Mouse (Mus musculus): ENCODE data around the gene Rab33b.
A peak's percentile ranks its signal among the peaks of the same experiment; 100 is the strongest.
"Not testable (repeated sequence)": the region's sequence is repeated elsewhere in the genome, so short reads cannot be mapped to it uniquely, and the experiment has no call there.

The Rab33b gene

GRCm38 (mm10) chr3:51483741-51484359, at the start of gene Rab33b:
Rab33b (plus strand) TSS chr3:51483920.
- DNase-seq, result peak; percentile 96 to 98

DNA sequence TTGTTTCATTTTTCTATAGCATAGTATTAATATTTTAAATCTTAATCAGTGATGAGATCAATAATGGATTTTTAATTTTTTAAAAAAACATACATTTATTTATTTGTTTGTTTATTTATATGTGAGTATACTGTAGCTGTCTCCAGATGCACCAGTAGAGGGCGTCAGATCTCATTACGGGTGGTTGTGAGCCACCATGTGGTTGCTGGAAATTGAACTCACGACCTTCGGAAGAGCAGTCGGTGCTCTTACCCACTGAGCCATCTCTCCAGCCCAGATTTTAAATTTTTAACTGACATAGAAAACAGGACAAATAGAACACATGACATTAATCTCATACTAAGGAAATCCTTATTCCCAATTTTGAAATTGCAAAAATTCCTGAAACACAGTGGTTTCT, 49.4 kb upstream of the Rab33b start:
- not testable (repeated sequence) for DNase-seq

- DNase-seq, result no peak
Measured at GRCm38 (mm10) chr3:51434871-51435595, 48.7 kb upstream of the Rab33b start.

DNA sequence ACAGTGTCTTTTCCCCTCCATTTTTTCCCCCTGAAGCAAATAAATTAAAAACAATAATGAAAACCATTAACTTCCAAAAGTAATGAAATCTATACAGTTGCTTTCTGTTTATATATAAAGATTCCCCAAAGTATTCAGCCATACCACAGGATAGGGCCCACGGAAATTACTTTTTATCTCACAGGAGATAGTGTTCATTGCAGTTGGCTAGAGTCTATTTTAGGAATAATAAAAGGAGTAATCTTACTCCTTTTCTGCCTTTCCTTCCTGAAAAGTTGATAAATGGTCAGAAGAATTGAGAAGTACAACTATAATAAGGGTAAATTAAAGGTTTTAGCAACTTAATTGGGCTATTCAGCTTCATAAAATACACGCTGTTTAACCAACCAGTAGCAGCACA, 15.2 kb upstream of the Rab33b start:
- no peak for DNase-seq

DNA sequence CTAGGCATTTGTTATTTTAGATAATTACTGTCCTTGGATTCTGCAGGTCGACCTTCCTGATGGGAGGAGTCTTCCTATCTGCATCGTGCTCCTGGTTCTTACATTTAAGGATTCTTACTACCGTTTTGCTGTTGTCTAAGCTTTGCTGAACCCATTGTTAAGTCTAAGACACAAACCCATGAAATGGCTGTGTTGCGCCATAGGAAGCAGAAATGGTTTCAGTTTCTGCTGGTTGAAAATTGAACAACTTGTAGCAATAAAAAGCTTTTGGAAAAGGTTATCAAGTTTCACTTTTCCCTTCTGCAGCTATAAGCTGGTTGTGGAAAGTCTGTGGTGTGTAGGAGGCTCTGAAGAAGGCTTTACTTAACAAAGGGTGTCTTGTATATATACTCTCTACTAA, 8.0 kb upstream of the Rab33b start:
- no peak for DNase-seq

DNA sequence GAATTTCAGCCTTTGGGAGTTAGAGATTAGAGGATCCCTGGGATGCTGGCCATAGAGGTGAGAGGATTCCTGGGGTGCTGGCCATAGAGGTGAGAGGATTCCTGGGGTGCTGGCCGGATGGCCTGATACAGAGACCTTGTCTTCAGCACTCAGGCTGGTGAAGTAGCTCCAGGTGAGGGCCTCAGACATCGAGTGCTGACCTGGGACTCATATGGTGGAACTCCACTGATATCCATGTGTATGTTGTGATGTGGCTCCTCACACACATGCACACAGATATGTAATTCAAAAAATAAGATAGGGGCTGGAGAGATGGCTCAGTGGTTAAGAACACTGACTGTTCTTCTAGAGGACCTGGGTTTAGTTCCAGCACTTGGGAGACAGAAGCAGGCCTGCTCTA, 3.8 kb upstream of the Rab33b start:
- no peak for DNase-seq

DNA sequence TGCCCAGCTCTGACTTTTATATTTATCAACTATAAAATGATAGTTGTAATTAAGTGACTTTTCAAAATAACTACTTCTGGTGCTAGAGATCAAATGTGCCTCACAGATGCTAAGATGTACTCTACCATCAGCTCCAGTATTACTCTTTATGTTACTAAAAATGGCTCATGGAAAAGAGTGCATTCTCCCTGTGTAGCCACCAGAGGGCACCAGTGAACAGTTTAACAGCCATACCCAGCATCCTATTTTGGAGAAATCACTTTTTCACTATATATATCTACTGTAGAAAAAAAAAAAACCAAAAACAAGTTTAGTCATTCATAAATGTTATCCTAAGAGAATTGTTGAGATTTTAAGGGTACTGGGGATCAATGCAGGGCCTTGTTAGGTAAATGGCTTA, 2.7 kb upstream of the Rab33b start:
- peak; percentile 30 to 45 for DNase-seq

- no peak for DNase-seq
Measured at GRCm38 (mm10) chr3:51481881-51482280, 1.8 kb upstream of the Rab33b start.

DNA sequence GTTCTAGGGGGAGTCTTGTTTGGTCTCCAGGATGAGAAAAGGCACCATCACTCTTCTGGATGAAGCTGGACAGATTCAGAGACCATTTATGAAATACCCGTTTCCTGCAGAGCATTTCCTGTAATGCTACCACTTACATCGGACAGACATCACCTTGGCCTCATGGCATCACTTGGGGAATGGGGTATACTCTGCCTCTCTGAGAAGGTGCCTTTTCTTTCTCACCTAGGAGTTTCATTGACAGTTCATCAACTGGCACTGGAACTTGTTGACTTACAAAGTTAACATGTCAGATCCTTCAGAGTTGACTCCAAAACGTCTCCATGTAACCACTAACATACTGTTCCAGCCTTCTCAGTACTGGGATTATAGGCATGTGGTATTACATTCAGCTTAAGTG, 939 bp upstream of the Rab33b start:
- DNase-seq, result no peak

GRCm38 (mm10) chr3:51484370-51484769, 650 bp downstream of the Rab33b start:
- DNase-seq, result no peak

DNA sequence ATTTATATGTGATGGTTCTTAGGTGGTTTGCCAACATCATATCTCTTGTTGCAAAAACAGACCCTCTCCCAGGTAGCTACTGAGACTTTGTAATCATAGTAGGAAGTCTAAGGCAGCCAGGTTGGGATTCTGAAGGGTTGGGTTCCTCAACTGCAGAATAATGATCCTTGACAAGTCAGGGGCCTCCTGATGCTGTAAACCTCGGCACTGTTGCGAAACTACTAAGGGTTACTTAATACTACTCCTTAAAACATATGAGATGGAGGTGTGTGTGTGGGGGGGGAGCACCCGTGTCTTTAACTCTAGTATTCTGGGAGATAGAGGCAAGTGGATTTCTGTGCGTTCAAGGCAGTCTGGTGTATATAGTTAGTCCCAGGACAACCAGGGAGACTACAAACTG, 1.6 kb downstream of the Rab33b start:
- peak; percentile 15 to 40 for DNase-seq

GRCm38 (mm10) chr3:51486491-51487195, 2.9 kb downstream of the Rab33b start:
- peak in 1 of 2 experiments; percentile 10 for DNase-seq

- no peak for DNase-seq
Measured at GRCm38 (mm10) chr3:51490088-51490753, 6.5 kb downstream of the Rab33b start.

GRCm38 (mm10) chr3:51493272-51493838, 9.6 kb downstream of the Rab33b start:
- peak in 1 of 2 experiments; percentile 23 for DNase-seq

GRCm38 (mm10) chr3:51494466-51494865, 10.7 kb downstream of the Rab33b start:
- DNase-seq, result no peak

DNA sequence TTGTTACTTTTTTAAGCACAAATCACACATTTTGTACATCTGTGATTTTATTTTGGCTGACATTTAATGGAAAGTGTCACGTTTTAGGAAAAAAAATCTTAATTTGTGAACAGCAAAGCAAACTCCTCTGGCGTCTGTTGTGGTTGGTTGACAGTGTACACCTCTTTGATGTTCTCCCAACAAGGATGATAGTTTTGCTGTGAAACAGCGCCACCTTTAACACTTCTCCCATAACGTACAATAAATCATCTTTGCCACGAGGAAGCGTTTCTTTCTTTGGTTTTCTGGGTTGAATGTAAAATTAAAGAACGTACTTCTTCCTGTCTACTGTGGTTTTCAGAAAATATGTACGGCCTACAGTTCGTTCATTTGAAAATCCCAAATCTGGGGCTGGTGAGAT, 11.9 kb downstream of the Rab33b start:
- DNase-seq, result no peak

- DNase-seq, result no peak
Measured at GRCm38 (mm10) chr3:51497978-51498377, 14.3 kb downstream of the Rab33b start.

- no peak for DNase-seq
Measured at GRCm38 (mm10) chr3:51498659-51499058, 14.9 kb downstream of the Rab33b start.

- no peak for DNase-seq
Measured at GRCm38 (mm10) chr3:51499876-51500275, 16.2 kb downstream of the Rab33b start.

DNA sequence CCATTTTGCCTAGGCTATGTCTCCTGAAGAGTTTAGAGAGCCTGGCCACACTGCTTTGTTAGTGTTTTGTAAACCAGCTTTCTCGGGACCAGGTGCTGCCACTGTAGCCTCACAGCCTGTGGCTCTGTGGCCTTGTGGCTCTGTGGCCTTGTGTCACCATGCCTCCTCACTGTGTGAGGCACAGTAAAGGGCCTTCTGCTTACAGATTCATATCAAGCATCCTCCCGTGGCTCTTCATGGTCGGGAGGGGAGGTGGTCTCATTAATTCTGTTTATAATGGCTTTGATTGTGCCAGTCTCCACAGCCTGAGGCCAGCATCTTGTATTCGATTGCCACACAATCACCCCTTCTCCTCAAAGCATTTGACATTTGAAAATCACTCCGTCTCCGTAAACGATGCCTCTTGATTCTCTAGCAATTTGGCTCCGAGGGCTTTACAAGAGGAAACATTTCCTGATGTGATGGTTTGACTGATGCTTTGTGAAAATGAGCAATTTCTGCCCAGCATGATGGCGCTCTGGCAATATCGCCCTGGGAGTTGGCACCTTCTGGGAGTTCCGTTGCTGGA, 20.7 kb downstream of the Rab33b start:
- no peak for DNase-seq

DNA sequence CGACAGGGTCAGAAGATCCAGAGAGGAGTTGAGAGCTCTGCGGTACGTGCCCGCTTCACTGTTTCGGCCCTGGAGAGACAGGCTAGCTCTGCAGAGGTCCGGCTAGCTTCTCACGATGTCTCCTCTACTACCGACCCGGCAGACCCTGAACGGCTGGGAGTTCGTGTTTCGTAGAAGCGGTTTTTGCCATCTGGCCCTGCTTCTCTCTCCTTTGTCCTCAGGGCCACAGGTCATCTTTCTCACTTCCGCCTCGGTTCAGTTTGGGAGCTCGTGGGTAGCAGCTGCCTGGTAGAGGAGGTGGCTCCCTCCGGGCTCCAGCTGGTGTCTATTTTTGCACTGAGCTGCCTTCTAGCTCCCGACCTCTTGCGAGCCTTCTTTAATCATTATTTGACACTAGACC, 21.7 kb downstream of the Rab33b start:
- peak in 1 of 2 experiments; percentile 18 for DNase-seq

- peak; percentile 75 to 83 for DNase-seq
Measured at GRCm38 (mm10) chr3:51510903-51511302, 27.2 kb downstream of the Rab33b start.

- DNase-seq, result no peak
Measured at GRCm38 (mm10) chr3:51511983-51512382, 28.3 kb downstream of the Rab33b start.

Measured in lung, adult 18-20 months (tissue).